Mouse (Mus musculus) left cerebral cortex, postnatal 36 days (tissue): Measurements from ENCODE around the gene Lsg1. TPM values are rescaled to one million over a fixed set of nuclear protein-coding genes. Genes with fewer than 3 reads are reported as not detected.

ENCODE experiments used
- DNase-seq, 2 experiments: peaks; one replicate each; pipeline ENCODE4 v3.0.0; 2021 to 2022; ENCODE audit warnings: low spot score in 2 of 2, mixed read lengths in 1 of 2
- intact Hi-C: fragments of 180-260 bp; cut with DNase I; formaldehyde crosslinking; loops from one replicate; pipeline ENCODE4 v1.15.1; 2025
- total RNA-seq, 2 experiments: library from RNA; stranded (reverse); gene quantifications; 2 replicates each; pipeline ENCODE4 v1.2.3; 2021

The Lsg1 gene
- total RNA-seq, 2 experiments from 2014 or later, result 20.4 to 21.8 TPM

- intact Hi-C loops, result loop anchor here (1.0 to 5.0 kb wide), 2 partner anchors 70 to 377 kb away; no protein-coding TSS in a partner anchor
- no peak for DNase-seq
Measured at GRCm38 (mm10) chr16:30601946-30602345, 14.6 kb upstream of the Lsg1 start.

GRCm38 (mm10) chr16:30601046-30601832 is 13.8 kb upstream of the Lsg1 start:
- DNase-seq, result peak; percentile 63 to 73
- intact Hi-C loops, result loop anchor here (1.0 to 5.0 kb wide), 2 partner anchors 71 to 378 kb away; no protein-coding TSS in a partner anchor

GRCm38 (mm10) chr16:30600431-30601045 is 13.1 kb upstream of the Lsg1 start:
- peak; percentile 64 to 67 for DNase-seq
- intact Hi-C loops, result loop anchor here (1.0 to 5.0 kb wide), 2 partner anchors 72 to 379 kb away; no protein-coding TSS in a partner anchor

GRCm38 (mm10) chr16:30599491-30600268 is 12.3 kb upstream of the Lsg1 start, which contains the start of gene Fam43a:
Gene Fam43a (plus strand): TSS chr16:30599723.
- peak; percentile 86 to 87 for DNase-seq
- intact Hi-C loops, result loop anchor here (5.0 to 10.0 kb wide), 2 partner anchors 73 to 755 kb away; no protein-coding TSS in a partner anchor

GRCm38 (mm10) chr16:30596959-30597681 is 9.7 kb upstream of the Lsg1 start:
- intact Hi-C loops, result loop anchor here (1.0 to 10.0 kb wide), 3 partner anchors 380 to 758 kb away; no protein-coding TSS in a partner anchor
- peak; percentile 88 to 93 for DNase-seq

- intact Hi-C loops, result loop anchor here (2.0 to 10.0 kb wide), 2 partner anchors 475 to 759 kb away; no protein-coding TSS in a partner anchor
- DNase-seq, result peak in 1 of 2 experiments; percentile 18
Measured at GRCm38 (mm10) chr16:30595835-30596557, 8.6 kb upstream of the Lsg1 start.

GRCm38 (mm10) chr16:30595356-30595755 is 8.0 kb upstream of the Lsg1 start:
- DNase-seq, result no peak
- intact Hi-C loops, result loop anchor here (10.0 kb wide), 1 partner anchor 759 kb away; no protein-coding TSS in a partner anchor

GRCm38 (mm10) chr16:30591990-30592389 is 4.6 kb upstream of the Lsg1 start:
- DNase-seq, result no peak
- intact Hi-C loops, result loop anchor here (10.0 kb wide), 1 partner anchor 763 kb away; no protein-coding TSS in a partner anchor

- no peak for DNase-seq
- intact Hi-C loops, result loop anchor here (10.0 kb wide), 1 partner anchor 764 kb away; no protein-coding TSS in a partner anchor
Measured at GRCm38 (mm10) chr16:30590264-30591209, 3.1 kb upstream of the Lsg1 start.

GRCm38 (mm10) chr16:30586935-30587493 is 378 bp downstream of the Lsg1 start:
- DNase-seq, result no peak
- intact Hi-C loops, result no loop called here

- no peak for DNase-seq
- intact Hi-C loops, result no loop called here
Measured at GRCm38 (mm10) chr16:30580765-30581164, 6.6 kb downstream of the Lsg1 start.

- DNase-seq, result no peak
- intact Hi-C loops, result no loop called here
Measured at GRCm38 (mm10) chr16:30576392-30576791, 11.0 kb downstream of the Lsg1 start.

GRCm38 (mm10) chr16:30575815-30576214 is 11.6 kb downstream of the Lsg1 start:
- intact Hi-C loops, result no loop called here
- no peak for DNase-seq

GRCm38 (mm10) chr16:30572239-30572638 is 15.2 kb downstream of the Lsg1 start:
- intact Hi-C loops, result no loop called here
- no peak for DNase-seq

GRCm38 (mm10) chr16:30571378-30571777 is 16.0 kb downstream of the Lsg1 start:
- no peak for DNase-seq
- intact Hi-C loops, result no loop called here

- intact Hi-C loops, result no loop called here
- no peak for DNase-seq
Measured at GRCm38 (mm10) chr16:30570173-30570572, 17.2 kb downstream of the Lsg1 start.

GRCm38 (mm10) chr16:30565631-30566030 is 21.8 kb downstream of the Lsg1 start:
- intact Hi-C loops, result no loop called here
- no peak for DNase-seq
